Mouse (Mus musculus): ENCODE measurements at regions not wholly inside any gene's neighbourhood (a gene's known extent, or its start where the extent isn't known, plus 50 kb on each side); places are given as distances from the start of the nearest gene placed in this dataset.

DNA sequence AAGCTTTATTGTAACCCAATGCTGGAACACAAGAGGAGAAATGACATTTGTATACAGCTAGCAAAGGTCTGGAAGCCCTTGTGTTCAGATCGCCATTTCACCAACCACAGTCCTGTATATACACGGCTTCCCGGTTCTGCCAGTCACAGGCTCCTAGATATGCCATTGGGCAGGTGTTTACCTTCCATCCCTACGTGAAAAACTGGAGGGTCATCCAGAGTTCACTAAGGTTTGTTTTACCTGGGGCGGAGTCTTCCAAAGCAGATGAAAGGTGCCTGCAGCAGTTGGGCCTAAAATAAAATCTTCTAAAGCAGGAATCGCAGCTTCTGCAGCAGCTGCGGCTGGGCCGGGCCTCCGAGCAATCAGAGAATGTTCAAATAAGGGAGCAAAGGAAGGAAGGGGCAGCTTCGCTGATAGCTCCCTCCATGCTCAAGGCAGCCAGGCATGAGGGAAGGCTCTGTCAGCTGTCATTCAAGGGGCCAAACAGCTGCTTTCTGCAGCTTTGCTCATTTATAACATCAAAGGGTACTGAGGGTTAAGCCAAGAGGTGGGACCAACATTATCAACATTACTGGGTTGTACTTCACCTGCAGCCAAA is 81.7 kb upstream of the Hmga2 start:
- Histone ChIP-seq H3K4me3 (ENCODE audit: low read depth, low read length) (no peak overlapping the region), H3K36me3 (ENCODE audit: control insufficient read depth, insufficient read depth, low read length) (no peaks in the 10 kb centered on the region), H3K4me1 (ENCODE audit: control insufficient read depth, insufficient read depth, insufficient read length, low read length) (peaks cover 15% of the 10 kb centered on the region), H3K27me3 (ENCODE audit: control insufficient read depth, insufficient read depth, low read length) (no peaks in the 10 kb centered on the region; the same call in 1 of the 2 replicates), H3K27ac (ENCODE audit: insufficient read depth, low read depth, low read length) (no peak overlapping the region)
- TF ChIP-seq CTCF (IDR thresholded peaks at IDR 0.05; ENCODE audit: extremely low read depth, insufficient read length, insufficient replicate concordance, low read depth, low read length) (no peak), POLR2A (IDR thresholded peaks at IDR 0.05; ENCODE audit: low read depth, low read length) (no peak)
- 19% methylated on average over 10 of the region's 10 CpGs for WGBS

DNA sequence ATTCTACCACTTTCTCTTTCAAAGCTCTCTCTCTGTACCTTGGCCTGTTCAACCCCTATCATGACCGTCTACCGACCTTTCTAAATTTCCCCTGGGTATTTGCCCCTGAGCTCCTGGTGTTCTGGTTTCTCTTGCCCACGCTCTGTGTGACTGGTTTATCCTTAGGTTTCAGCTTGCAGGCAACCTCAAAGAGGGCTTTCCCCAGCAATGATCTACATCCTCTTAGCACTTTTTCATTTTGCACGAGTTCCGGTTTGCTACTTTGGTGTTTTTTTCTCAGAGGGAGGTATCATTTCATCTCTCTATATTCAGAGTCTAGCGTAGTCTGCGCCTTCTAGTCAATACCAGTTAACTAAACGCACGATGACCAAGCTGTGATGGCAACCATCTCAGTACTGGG is 79.8 kb upstream of the Hmga2 start:
- Histone ChIP-seq H3K27me3 (ENCODE audit: control insufficient read depth, insufficient read depth, low read length) (peaks cover 13% of the 10 kb centered on the region), H3K4me1 (ENCODE audit: control insufficient read depth, insufficient read depth, insufficient read length, low read length) (peaks cover 22% of the 10 kb centered on the region), H3K4me3 (ENCODE audit: low read depth, low read length) (no peak overlapping the region), H3K36me3 (ENCODE audit: control insufficient read depth, insufficient read depth, low read length) (no peaks in the 10 kb centered on the region), H3K27ac (ENCODE audit: insufficient read depth, low read depth, low read length) (no peak overlapping the region)
- no peak for TF ChIP-seq CTCF (IDR thresholded peaks at IDR 0.05; ENCODE audit: extremely low read depth, insufficient read length, insufficient replicate concordance, low read depth, low read length)
- no peak for TF ChIP-seq POLR2A (IDR thresholded peaks at IDR 0.05; ENCODE audit: low read depth, low read length)
- 84% methylated on average over 9 of the region's 9 CpGs for WGBS

GRCm38 (mm10) chr10:120553097-120553453 is 76.8 kb upstream of the Hmga2 start:
- peaks cover 16% of the 10 kb centered on the region for H3K27me3 ChIP-seq (ENCODE audit: control insufficient read depth, insufficient read depth, low read length)
- 2% methylated on average over 16 of the region's 16 CpGs for WGBS

DNA sequence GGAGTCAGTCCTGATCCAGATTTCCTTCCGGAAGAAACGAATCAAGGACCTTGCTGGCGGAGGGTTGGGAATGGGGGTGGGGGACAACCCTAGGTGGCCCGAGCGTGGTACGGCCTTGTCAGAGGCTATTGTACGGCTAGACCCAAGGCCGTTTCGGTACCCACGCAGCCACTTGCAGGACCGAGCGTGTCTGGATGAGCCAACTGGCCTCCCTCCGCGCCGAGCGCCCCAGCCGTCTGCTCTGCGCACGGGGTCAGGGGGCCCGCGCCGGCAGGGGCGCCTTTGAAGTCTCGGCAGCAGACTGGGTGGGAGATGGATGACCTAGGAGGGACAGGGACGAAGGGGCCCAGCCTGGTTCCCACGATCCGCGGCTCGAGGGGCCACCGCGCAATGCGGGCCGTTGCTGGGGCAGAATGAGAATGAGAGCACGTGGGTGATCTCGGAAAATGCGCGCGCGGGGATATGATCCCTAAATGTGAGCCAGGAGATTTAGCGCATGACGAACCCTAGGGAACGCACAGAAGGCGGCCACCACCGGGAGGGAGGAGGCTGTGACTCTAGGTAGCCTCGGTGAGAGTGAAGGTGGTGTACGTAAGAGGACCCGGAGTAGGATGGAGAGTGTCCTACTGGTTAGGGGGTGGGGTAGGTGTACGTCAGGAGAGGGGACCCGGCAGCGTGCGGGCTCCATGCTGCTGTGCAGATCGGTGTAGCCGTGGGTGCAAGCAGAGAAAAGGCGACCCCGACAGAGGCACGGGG is 76.2 kb upstream of the Hmga2 start:
- peaks cover 16% of the 10 kb centered on the region for H3K27me3 ChIP-seq (ENCODE audit: control insufficient read depth, insufficient read depth, low read length)
- WGBS, result 1% methylated on average over 56 of the region's 56 CpGs
- no peak for TF ChIP-seq CTCF (IDR thresholded peaks at IDR 0.05; ENCODE audit: extremely low read depth, insufficient read length, insufficient replicate concordance, low read depth, low read length)
- TF ChIP-seq POLR2A (IDR thresholded peaks at IDR 0.05; ENCODE audit: low read depth, low read length), result no peak
- no peaks in the 10 kb centered on the region for H3K36me3 ChIP-seq (ENCODE audit: control insufficient read depth, insufficient read depth, low read length)
- no peak overlapping the region for H3K27ac ChIP-seq (ENCODE audit: insufficient read depth, low read depth, low read length)
- H3K4me3 ChIP-seq (ENCODE audit: low read depth, low read length), result peak overlapping the region; percentile 56
- H3K4me1 ChIP-seq (ENCODE audit: control insufficient read depth, insufficient read depth, insufficient read length, low read length), result peaks cover 14% of the 10 kb centered on the region

More at GRCm38 (mm10) chr10:120553097-120553453, 76.8 kb upstream of the Hmga2 start:
- H3K4me3 ChIP-seq (ENCODE audit: low read depth, low read length), result peak overlapping the region; percentile 56
- TF ChIP-seq CTCF (IDR thresholded peaks at IDR 0.05; ENCODE audit: extremely low read depth, insufficient read length, insufficient replicate concordance, low read depth, low read length) (no peak), POLR2A (IDR thresholded peaks at IDR 0.05; ENCODE audit: low read depth, low read length) (no peak)
- H3K27ac ChIP-seq (ENCODE audit: insufficient read depth, low read depth, low read length), result no peak overlapping the region
- H3K36me3 ChIP-seq (ENCODE audit: control insufficient read depth, insufficient read depth, low read length), result no peaks in the 10 kb centered on the region
- H3K4me1 ChIP-seq (ENCODE audit: control insufficient read depth, insufficient read depth, insufficient read length, low read length), result peaks cover 19% of the 10 kb centered on the region

GRCm38 (mm10) chr10:120551851-120552281 is 75.6 kb upstream of the Hmga2 start:
- peaks cover 12% of the 10 kb centered on the region for H3K4me1 ChIP-seq (ENCODE audit: control insufficient read depth, insufficient read depth, insufficient read length, low read length)
- 5% methylated on average over 18 of the region's 18 CpGs for WGBS
- TF ChIP-seq POLR2A (IDR thresholded peaks at IDR 0.05; ENCODE audit: low read depth, low read length) (no peak), CTCF (IDR thresholded peaks at IDR 0.05; ENCODE audit: extremely low read depth, insufficient read length, insufficient replicate concordance, low read depth, low read length) (no peak)
- H3K27me3 ChIP-seq (ENCODE audit: control insufficient read depth, insufficient read depth, low read length), result peaks cover 16% of the 10 kb centered on the region
- no peaks in the 10 kb centered on the region for H3K36me3 ChIP-seq (ENCODE audit: control insufficient read depth, insufficient read depth, low read length)
- H3K27ac ChIP-seq (ENCODE audit: insufficient read depth, low read depth, low read length), result no peak overlapping the region
- H3K4me3 ChIP-seq (ENCODE audit: low read depth, low read length), result peak overlapping the region; percentile 31

DNA sequence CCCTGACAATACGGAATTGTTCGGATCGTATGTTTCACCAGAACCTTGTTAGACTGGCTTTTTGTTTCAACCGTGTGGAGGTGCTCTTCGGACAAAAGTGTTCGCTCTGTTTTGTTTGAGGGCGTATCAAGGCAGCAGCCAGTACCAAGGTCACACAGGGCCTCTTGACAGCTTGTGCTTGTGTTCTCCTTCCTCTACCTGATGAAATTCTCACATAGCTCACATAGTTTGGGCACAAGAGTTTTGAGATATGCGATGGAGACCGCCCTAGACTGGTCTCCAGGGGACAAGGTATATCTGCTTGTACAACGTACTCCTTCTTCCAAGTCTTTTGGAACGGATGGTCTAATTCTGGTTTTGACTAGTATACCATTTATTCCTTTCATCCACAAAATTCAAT is 70.9 kb upstream of the Hmga2 start:
- Histone ChIP-seq H3K4me3 (ENCODE audit: low read depth, low read length) (no peak overlapping the region), H3K27ac (ENCODE audit: insufficient read depth, low read depth, low read length) (no peak overlapping the region), H3K4me1 (ENCODE audit: control insufficient read depth, insufficient read depth, insufficient read length, low read length) (peaks cover 5% of the 10 kb centered on the region), H3K36me3 (ENCODE audit: control insufficient read depth, insufficient read depth, low read length) (no peaks in the 10 kb centered on the region), H3K27me3 (ENCODE audit: control insufficient read depth, insufficient read depth, low read length) (peaks cover 12% of the 10 kb centered on the region)
- WGBS, result 58% methylated on average over 11 of the region's 11 CpGs
- TF ChIP-seq CTCF (IDR thresholded peaks at IDR 0.05; ENCODE audit: extremely low read depth, insufficient read length, insufficient replicate concordance, low read depth, low read length) (no peak), POLR2A (IDR thresholded peaks at IDR 0.05; ENCODE audit: low read depth, low read length) (no peak)

DNA sequence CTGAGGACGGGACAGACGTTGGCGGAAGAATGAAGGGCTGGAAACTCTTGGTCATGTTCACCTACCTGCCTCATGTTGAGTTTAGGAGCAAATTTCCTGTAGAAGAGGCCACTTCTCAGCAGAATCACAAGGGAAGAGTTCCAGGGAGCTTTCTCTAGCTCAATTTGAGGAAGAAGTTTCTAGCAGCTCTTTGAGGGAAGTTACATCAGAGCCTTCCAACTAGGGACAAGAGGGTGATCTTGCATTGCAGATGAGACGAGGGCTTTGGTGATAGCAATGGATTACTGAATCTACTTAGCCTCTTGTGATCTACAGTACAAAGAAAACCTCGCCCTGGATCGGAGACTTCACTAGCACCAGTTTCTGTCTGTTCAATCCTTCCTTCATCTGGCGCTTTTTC is 65.3 kb upstream of the Hmga2 start:
- Histone ChIP-seq H3K27me3 (ENCODE audit: control insufficient read depth, insufficient read depth, low read length) (no peaks in the 10 kb centered on the region), H3K36me3 (ENCODE audit: control insufficient read depth, insufficient read depth, low read length) (no peaks in the 10 kb centered on the region), H3K4me3 (ENCODE audit: low read depth, low read length) (no peak overlapping the region), H3K27ac (ENCODE audit: insufficient read depth, low read depth, low read length) (no peak overlapping the region), H3K4me1 (ENCODE audit: control insufficient read depth, insufficient read depth, insufficient read length, low read length) (peaks cover 3% of the 10 kb centered on the region; the same call in 1 of the 2 replicates)
- no peak for TF ChIP-seq CTCF (IDR thresholded peaks at IDR 0.05; ENCODE audit: extremely low read depth, insufficient read length, insufficient replicate concordance, low read depth, low read length)
- TF ChIP-seq POLR2A (IDR thresholded peaks at IDR 0.05; ENCODE audit: low read depth, low read length), result no peak
- 91% methylated on average over 7 of the region's 7 CpGs for WGBS

All from small intestine, adult 2 months (tissue).